Mouse (Mus musculus) midbrain, embryonic 16.5 days (tissue): ENCODE measurements around the gene Usp6nl. TPM values are rescaled to one million over a fixed set of nuclear protein-coding genes. Genes with fewer than 3 reads are reported as not detected.

Experiments
- ATAC-seq: fragments of 200-750 bp; cut with Nextera tagmentation; 2 replicates; pipeline ENCODE4 v1.8.0; 2017; ENCODE audit warnings: moderate TSS enrichment
- H3K27ac ChIP-seq: fragments of 300-500 bp; sonication (generic); 2 replicates; pipeline ENCODE4 v1.5.1; 2014; ENCODE audit warnings: mild to moderate bottlenecking, low read length, mixed read lengths
- H3K27me3 ChIP-seq: fragments of 300-500 bp; sonication (generic); 2 replicates; pipeline ENCODE4 v1.6.1; 2014; ENCODE audit warnings: low read depth, low read length, mixed read lengths; ENCODE audit not compliant: control insufficient read depth, insufficient read depth
- H3K36me3 ChIP-seq: fragments of 300-500 bp; sonication (generic); 2 replicates; pipeline ENCODE4 v1.6.1; 2014; ENCODE audit warnings: mild to moderate bottlenecking, low read length, moderate library complexity, mixed read lengths; ENCODE audit not compliant: control insufficient read depth, insufficient read depth
- H3K4me1 ChIP-seq: fragments of 300-500 bp; sonication (generic); 2 replicates; pipeline ENCODE4 v1.6.1; 2014; ENCODE audit warnings: mild to moderate bottlenecking, low read length, mixed read lengths; ENCODE audit not compliant: control insufficient read depth, insufficient read depth
- H3K4me2 ChIP-seq: fragments of 300-500 bp; sonication (generic); 2 replicates; pipeline ENCODE4 v1.6.1; 2014; ENCODE audit warnings: mild to moderate bottlenecking, low read length, mixed read lengths
- H3K4me3 ChIP-seq: fragments of 300-500 bp; sonication (generic); 2 replicates; pipeline ENCODE4 v1.5.1; 2014; ENCODE audit warnings: low read depth, mild to moderate bottlenecking, low read length, moderate library complexity, mixed read lengths
- H3K9ac ChIP-seq: fragments of 300-500 bp; sonication (generic); 2 replicates; pipeline ENCODE4 v1.6.1; 2014; ENCODE audit warnings: low read depth, low read length, mixed read lengths
- H3K9me3 ChIP-seq: fragments of 300-500 bp; sonication (generic); replicated peaks from 2 replicates; pipeline ENCODE4 v1.6.1; 2014; ENCODE audit warnings: mild to moderate bottlenecking, low read length, mixed read lengths; ENCODE audit not compliant: control insufficient read depth, poor library complexity, severe bottlenecking
- WGBS: fragments of 180-500 bp; shearing (Covaris S2); extraction: QIAGEN DNeasy Blood & Tissue Kit; methylation state at CpG from one replicate; pipeline ENCODE4 v1.1.7; 2014; 5-methylcytosine and 5-hydroxymethylcytosine counted together
- polyA plus RNA-seq: library from polyadenylated mRNA; unstranded; fragments of >200 nt; fragmentation: Nextera tagmentation; extraction: Ambion mirVana; gene quantifications from 2 replicates; pipeline ENCODE4 v1.2.1, GENCODE M21; 2015

Usp6nl gene
- polyA plus RNA-seq, 1 experiment from 2014 or later: 6.2 TPM

- Histone ChIP-seq H3K4me3 (no peak overlapping the region), H3K36me3 (no peaks in the 10 kb centered on the region), H3K27ac (no peak overlapping the region), H3K9ac (no peak overlapping the region), H3K4me1 (peaks cover 24% of the 10 kb centered on the region), H3K4me2 (peak overlapping the region; percentile 22; the same call in 1 of the 2 replicates), H3K9me3 (no peaks in the 10 kb centered on the region), H3K27me3 (no peaks in the 10 kb centered on the region)
- no peak for ATAC-seq
- WGBS: 57% methylated on average over 4 of the region's 4 CpGs
These were observed 30.6 kb downstream of the Usp6nl start for GRCm38 (mm10) chr2:6353060-6353459.

- no peak for ATAC-seq
- H3K4me1 ChIP-seq: peaks cover 11% of the 10 kb centered on the region
- H3K9ac ChIP-seq: no peak overlapping the region
- no peak overlapping the region for H3K4me2 ChIP-seq
- H3K27me3 ChIP-seq: no peaks in the 10 kb centered on the region
- H3K4me3 ChIP-seq: no peak overlapping the region
- no peaks in the 10 kb centered on the region for H3K36me3 ChIP-seq
- no peaks in the 10 kb centered on the region for H3K9me3 ChIP-seq
- 97% methylated on average over 7 of the region's 7 CpGs for WGBS
- H3K27ac ChIP-seq: no peak overlapping the region
These were observed 34.8 kb downstream of the Usp6nl start for GRCm38 (mm10) chr2:6357306-6357705.

GRCm38 (mm10) chr2:6359645-6360044 is 37.2 kb downstream of the Usp6nl start:
- Histone ChIP-seq H3K36me3 (no peaks in the 10 kb centered on the region), H3K27ac (no peak overlapping the region), H3K4me2 (no peak overlapping the region), H3K4me3 (no peak overlapping the region), H3K9me3 (no peaks in the 10 kb centered on the region), H3K27me3 (no peaks in the 10 kb centered on the region), H3K9ac (no peak overlapping the region), H3K4me1 (no peaks in the 10 kb centered on the region; the same call in 1 of the 2 replicates)
- 40% methylated on average over 9 of the region's 9 CpGs for WGBS
- ATAC-seq: no peak

GRCm38 (mm10) chr2:6363126-6363525 is 40.7 kb downstream of the Usp6nl start:
- Histone ChIP-seq H3K4me2 (no peak overlapping the region), H3K9ac (no peak overlapping the region), H3K4me1 (peaks cover 4% of the 10 kb centered on the region; the same call in 1 of the 2 replicates), H3K4me3 (no peak overlapping the region), H3K27ac (no peak overlapping the region), H3K27me3 (no peaks in the 10 kb centered on the region), H3K9me3 (no peaks in the 10 kb centered on the region), H3K36me3 (no peaks in the 10 kb centered on the region)
- 80% methylated on average over 13 of the region's 13 CpGs for WGBS
- no peak for ATAC-seq

GRCm38 (mm10) chr2:6363922-6364321 is 41.5 kb downstream of the Usp6nl start:
- Histone ChIP-seq H3K4me2 (no peak overlapping the region), H3K4me3 (no peak overlapping the region), H3K27me3 (no peaks in the 10 kb centered on the region), H3K36me3 (no peaks in the 10 kb centered on the region), H3K9me3 (no peaks in the 10 kb centered on the region), H3K27ac (no peak overlapping the region), H3K4me1 (peaks cover 4% of the 10 kb centered on the region; the same call in 1 of the 2 replicates), H3K9ac (no peak overlapping the region)
- 92% methylated on average over 7 of the region's 7 CpGs for WGBS
- ATAC-seq: no peak

GRCm38 (mm10) chr2:6366521-6366928 is 44.1 kb downstream of the Usp6nl start:
- no peaks in the 10 kb centered on the region for H3K27me3 ChIP-seq
- H3K36me3 ChIP-seq: no peaks in the 10 kb centered on the region
- no peak; the same call in 1 of the 2 replicates for ATAC-seq
- 51% methylated on average over 9 of the region's 9 CpGs for WGBS
- H3K4me3 ChIP-seq: no peak overlapping the region
- no peak overlapping the region for H3K27ac ChIP-seq
- H3K4me1 ChIP-seq: 0 out of 2 replicates have a peak, but pooled peaks cover 4% of the 10 kb centered on the region
- no peak overlapping the region for H3K9ac ChIP-seq
- no peaks in the 10 kb centered on the region for H3K9me3 ChIP-seq
- H3K4me2 ChIP-seq: no peak overlapping the region

- 0 out of 2 replicates have a peak, but pooled peaks have one; percentile 32 for ATAC-seq
These were observed 44.5 kb downstream of the Usp6nl start for GRCm38 (mm10) chr2:6366973-6367372.

GRCm38 (mm10) chr2:6367497-6367896 is 45.0 kb downstream of the Usp6nl start:
- Histone ChIP-seq H3K4me3 (no peak overlapping the region), H3K9ac (no peak overlapping the region), H3K4me1 (0 out of 2 replicates have a peak, but pooled peaks cover 4% of the 10 kb centered on the region), H3K9me3 (no peaks in the 10 kb centered on the region), H3K36me3 (no peaks in the 10 kb centered on the region), H3K27me3 (no peaks in the 10 kb centered on the region), H3K4me2 (no peak overlapping the region), H3K27ac (no peak overlapping the region)
- ATAC-seq: no peak
- WGBS: 94% methylated on average over 6 of the region's 6 CpGs

More at GRCm38 (mm10) chr2:6366973-6367372, 44.5 kb downstream of the Usp6nl start:
- no peak overlapping the region for H3K9ac ChIP-seq
- H3K9me3 ChIP-seq: no peaks in the 10 kb centered on the region
- no peaks in the 10 kb centered on the region for H3K36me3 ChIP-seq
- no peaks in the 10 kb centered on the region for H3K27me3 ChIP-seq
- no peak overlapping the region for H3K4me3 ChIP-seq
- H3K27ac ChIP-seq: no peak overlapping the region
- no peak overlapping the region for H3K4me2 ChIP-seq
- H3K4me1 ChIP-seq: 0 out of 2 replicates have a peak, but pooled peaks cover 4% of the 10 kb centered on the region
- WGBS: 66% methylated on average over 6 of the region's 6 CpGs

GRCm38 (mm10) chr2:6374216-6374615 is 51.7 kb downstream of the Usp6nl start:
- Histone ChIP-seq H3K4me2 (peak overlapping the region; percentile 22; the same call in 1 of the 2 replicates), H3K36me3 (no peaks in the 10 kb centered on the region), H3K4me1 (no peaks in the 10 kb centered on the region), H3K4me3 (no peak overlapping the region), H3K9ac (no peak overlapping the region), H3K9me3 (no peaks in the 10 kb centered on the region), H3K27me3 (no peaks in the 10 kb centered on the region), H3K27ac (no peak overlapping the region)
- 60% methylated on average over 14 of the region's 14 CpGs for WGBS
- ATAC-seq: no peak
